Mouse (Mus musculus): Measurements from ENCODE around the gene Kcnma1.

DNA sequence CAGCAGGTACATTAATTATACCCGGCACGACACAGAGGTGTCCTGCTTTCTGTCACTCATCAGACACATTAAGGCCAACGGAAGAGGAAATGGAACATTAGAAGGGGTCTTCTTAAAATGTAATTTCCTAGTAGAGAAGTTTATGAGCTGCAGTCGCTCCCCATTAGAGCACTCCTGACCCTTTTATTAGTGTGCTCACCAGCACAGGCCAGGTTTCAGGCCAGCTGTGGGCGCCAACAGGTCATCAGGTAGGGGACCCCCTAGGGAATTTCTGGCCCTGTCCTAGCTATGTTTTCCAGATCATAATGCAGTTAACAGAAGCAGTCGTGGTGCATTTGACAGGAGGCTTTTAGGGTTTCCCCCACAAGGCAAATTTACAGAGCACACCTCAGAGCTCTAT lies 472.2 kb downstream of the Kcnma1 start:
- no peak for TF ChIP-seq CTCF (IDR thresholded peaks at IDR 0.05; ENCODE audit: low read depth)
- TF ChIP-seq EP300 (IDR thresholded peaks at IDR 0.05; ENCODE audit: low read depth): no peak
